Mouse (Mus musculus) liver, embryonic 16.5 days (tissue): ENCODE measurements around the gene Foxp4. TPM values are rescaled to one million over a fixed set of nuclear protein-coding genes. Genes with fewer than 3 reads are reported as not detected.

Experiments used
- ATAC-seq: fragments of 200-750 bp; cut with Nextera tagmentation; 2 replicates; pipeline ENCODE4 v1.8.0; 2017; ENCODE audit warnings: low read depth, mild to moderate bottlenecking, moderate number of reproducible peaks, moderate library complexity
- H3K27ac ChIP-seq: fragments of 300-500 bp; sonication (generic); 2 replicates; pipeline ENCODE4 v1.5.1; 2014; ENCODE audit warnings: mild to moderate bottlenecking, low read length
- H3K27me3 ChIP-seq: fragments of 300-500 bp; sonication (generic); 2 replicates; pipeline ENCODE4 v1.6.1; 2014; ENCODE audit warnings: low read depth, low read length, mixed read lengths; ENCODE audit not compliant: control insufficient read depth, insufficient read depth
- H3K36me3 ChIP-seq: fragments of 300-500 bp; sonication (generic); 2 replicates; pipeline ENCODE4 v1.6.1; 2014; ENCODE audit warnings: mild to moderate bottlenecking; ENCODE audit not compliant: control insufficient read depth, insufficient read depth
- H3K4me1 ChIP-seq: fragments of 300-500 bp; sonication (generic); 2 replicates; pipeline ENCODE4 v1.6.1; 2014; ENCODE audit warnings: low read depth, low read length, mixed read lengths; ENCODE audit not compliant: control insufficient read depth
- H3K4me2 ChIP-seq: fragments of 300-500 bp; sonication (generic); 2 replicates; pipeline ENCODE4 v1.6.1; 2014; ENCODE audit warnings: low read depth, low read length, mixed read lengths
- H3K4me3 ChIP-seq: fragments of 300-500 bp; sonication (generic); 2 replicates; pipeline ENCODE4 v1.5.1; 2014; ENCODE audit warnings: low read depth, mild to moderate bottlenecking, low read length
- H3K9ac ChIP-seq: fragments of 300-500 bp; sonication (generic); 2 replicates; pipeline ENCODE4 v1.6.1; 2014; ENCODE audit warnings: low read depth, low read length
- H3K9me3 ChIP-seq: fragments of 300-500 bp; sonication (generic); replicated peaks from 2 replicates; pipeline ENCODE4 v1.6.1; 2016; ENCODE audit warnings: low read length; ENCODE audit not compliant: control insufficient read depth
- WGBS: fragments of 180-500 bp; shearing (Covaris S2); extraction: QIAGEN DNeasy Blood & Tissue Kit; methylation state at CpG from one replicate; pipeline ENCODE4 v1.1.7; 2014; ENCODE audit not compliant: insufficient replicate concordance; 5-methylcytosine and 5-hydroxymethylcytosine counted together
- polyA plus RNA-seq: library from polyadenylated mRNA; unstranded; fragments of >200 nt; fragmentation: Nextera tagmentation; extraction: Ambion mirVana; gene quantifications from 2 replicates; pipeline ENCODE4 v1.2.1, GENCODE M21; 2015

Gene Foxp4
- polyA plus RNA-seq, 1 experiment from 2014 or later = 4.0 TPM

GRCm38 (mm10) chr17:47907366-47907920 is 17.0 kb downstream of the Foxp4 start:
- H3K4me1 ChIP-seq = peaks cover 11% of the 10 kb centered on the region
- ATAC-seq = no peak
- no peak overlapping the region for H3K4me2 ChIP-seq
- 72% methylated on average over 9 of the region's 9 CpGs for WGBS
- H3K36me3 ChIP-seq = no peaks in the 10 kb centered on the region
- H3K27me3 ChIP-seq = no peaks in the 10 kb centered on the region
- no peak overlapping the region for H3K4me3 ChIP-seq
- no peak overlapping the region for H3K9ac ChIP-seq
- no peaks in the 10 kb centered on the region for H3K9me3 ChIP-seq
- no peak overlapping the region for H3K27ac ChIP-seq

DNA sequence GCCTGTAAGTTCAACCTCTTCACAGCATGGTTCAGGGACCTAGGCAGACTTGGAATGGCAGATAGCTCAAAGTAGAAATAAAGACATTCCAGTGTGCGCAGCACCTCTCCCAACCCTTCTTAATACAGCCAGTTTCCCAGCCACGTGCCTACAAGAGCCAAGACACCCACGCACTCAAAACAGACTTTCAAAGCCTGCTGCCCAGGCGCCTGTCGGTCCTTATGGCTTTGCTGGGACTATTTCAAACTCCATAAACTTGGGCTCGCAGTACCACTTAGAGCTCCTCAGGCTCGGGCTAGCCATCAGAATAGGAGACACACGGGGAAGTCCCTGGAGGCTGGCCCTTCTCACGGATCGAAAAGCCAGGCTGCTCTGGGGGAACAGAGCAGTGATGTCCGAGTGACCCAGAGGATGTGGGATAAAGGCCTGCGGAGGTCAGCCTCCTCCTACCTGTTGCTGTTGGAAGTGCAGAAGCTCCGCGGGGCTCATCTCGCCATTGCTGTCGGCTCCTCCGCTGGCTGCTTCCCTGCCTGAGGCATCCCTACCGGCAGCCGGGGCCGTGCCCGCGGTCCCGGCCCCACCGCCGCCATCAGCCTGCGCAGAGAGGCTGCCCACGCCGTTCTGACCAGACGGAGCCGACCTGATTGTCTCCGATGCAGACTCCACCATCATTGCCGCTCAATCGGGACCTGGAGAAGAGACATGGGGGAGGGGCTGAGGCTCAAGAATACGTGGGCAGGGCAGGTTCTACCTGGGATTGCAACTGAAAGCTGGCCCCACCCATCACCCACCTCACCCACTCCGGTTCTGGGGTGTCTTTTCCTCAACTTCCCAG is 20.4 kb downstream of the Foxp4 start:
- Histone ChIP-seq H3K27me3 (no peaks in the 10 kb centered on the region), H3K4me3 (no peak overlapping the region), H3K9me3 (no peaks in the 10 kb centered on the region), H3K9ac (no peak overlapping the region), H3K36me3 (no peaks in the 10 kb centered on the region), H3K4me1 (peaks cover 6% of the 10 kb centered on the region), H3K4me2 (no peak overlapping the region), H3K27ac (no peak overlapping the region)
- no peak for ATAC-seq
- 68% methylated on average over 35 of the region's 35 CpGs for WGBS

DNA sequence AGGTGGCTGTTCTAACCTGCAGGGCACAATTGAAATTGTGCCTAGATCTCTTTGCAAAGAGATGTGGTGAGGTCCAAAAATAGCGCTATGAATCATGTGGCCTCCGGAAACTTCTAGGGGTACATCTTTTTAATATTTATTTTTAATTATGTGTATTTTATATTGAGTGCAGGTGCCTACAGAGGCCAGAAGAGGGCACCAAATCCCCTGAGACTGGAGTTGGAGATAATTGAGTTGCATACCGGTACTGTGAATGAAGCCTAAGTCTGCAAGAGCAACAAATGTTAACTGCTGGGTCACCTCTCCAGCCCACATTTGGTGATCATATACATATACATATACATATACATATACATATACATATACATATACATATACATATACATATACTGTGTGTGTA is 22.7 kb downstream of the Foxp4 start:
- no peaks in the 10 kb centered on the region for H3K9me3 ChIP-seq
- peaks cover 14% of the 10 kb centered on the region for H3K4me1 ChIP-seq
- H3K4me3 ChIP-seq = no peak overlapping the region
- H3K36me3 ChIP-seq = no peaks in the 10 kb centered on the region
- no peak for ATAC-seq
- WGBS = 54% methylated on average over 3 of the region's 3 CpGs
- no peaks in the 10 kb centered on the region for H3K27me3 ChIP-seq
- no peak overlapping the region for H3K9ac ChIP-seq
- no peak overlapping the region for H3K4me2 ChIP-seq
- H3K27ac ChIP-seq = no peak overlapping the region

DNA sequence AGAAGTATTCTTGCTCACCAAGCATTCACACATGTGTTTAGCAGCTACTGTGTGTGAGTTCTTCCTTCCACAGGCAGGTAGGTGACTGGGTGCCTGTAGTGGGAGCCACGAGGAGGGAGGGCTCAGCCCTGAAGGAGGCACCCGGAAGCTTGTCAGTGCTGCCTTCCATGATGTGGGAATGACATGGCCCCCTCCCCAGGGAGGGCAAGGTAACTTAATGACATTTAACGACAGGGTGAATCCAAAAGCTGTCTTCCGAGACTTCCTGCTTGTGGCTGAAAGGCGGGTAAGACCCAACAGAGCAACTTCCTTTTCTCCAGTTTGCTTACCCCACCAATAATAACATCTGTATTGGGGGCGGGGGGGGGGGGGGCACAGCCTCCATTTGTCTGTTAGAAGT is 23.7 kb downstream of the Foxp4 start:
- Histone ChIP-seq H3K27me3 (no peaks in the 10 kb centered on the region), H3K4me2 (no peak overlapping the region), H3K4me3 (no peak overlapping the region), H3K4me1 (peaks cover 14% of the 10 kb centered on the region), H3K9ac (no peak overlapping the region), H3K9me3 (no peaks in the 10 kb centered on the region), H3K27ac (peak overlapping the region; percentile 29; the same call in 1 of the 2 replicates), H3K36me3 (no peaks in the 10 kb centered on the region)
- 21% methylated on average over 6 of the region's 6 CpGs for WGBS
- ATAC-seq = no peak

- Histone ChIP-seq H3K9ac (no peak overlapping the region; the same call in 1 of the 2 replicates), H3K4me2 (no peak overlapping the region), H3K27ac (peak overlapping the region; percentile 24; the same call in 1 of the 2 replicates), H3K36me3 (no peaks in the 10 kb centered on the region), H3K27me3 (no peaks in the 10 kb centered on the region), H3K4me3 (no peak overlapping the region), H3K4me1 (peaks cover 14% of the 10 kb centered on the region), H3K9me3 (no peaks in the 10 kb centered on the region)
- ATAC-seq = peak; percentile 89
- WGBS = 47% methylated on average over 4 of the region's 4 CpGs
These were observed 25.3 kb downstream of the Foxp4 start for GRCm38 (mm10) chr17:47899156-47899555.

DNA sequence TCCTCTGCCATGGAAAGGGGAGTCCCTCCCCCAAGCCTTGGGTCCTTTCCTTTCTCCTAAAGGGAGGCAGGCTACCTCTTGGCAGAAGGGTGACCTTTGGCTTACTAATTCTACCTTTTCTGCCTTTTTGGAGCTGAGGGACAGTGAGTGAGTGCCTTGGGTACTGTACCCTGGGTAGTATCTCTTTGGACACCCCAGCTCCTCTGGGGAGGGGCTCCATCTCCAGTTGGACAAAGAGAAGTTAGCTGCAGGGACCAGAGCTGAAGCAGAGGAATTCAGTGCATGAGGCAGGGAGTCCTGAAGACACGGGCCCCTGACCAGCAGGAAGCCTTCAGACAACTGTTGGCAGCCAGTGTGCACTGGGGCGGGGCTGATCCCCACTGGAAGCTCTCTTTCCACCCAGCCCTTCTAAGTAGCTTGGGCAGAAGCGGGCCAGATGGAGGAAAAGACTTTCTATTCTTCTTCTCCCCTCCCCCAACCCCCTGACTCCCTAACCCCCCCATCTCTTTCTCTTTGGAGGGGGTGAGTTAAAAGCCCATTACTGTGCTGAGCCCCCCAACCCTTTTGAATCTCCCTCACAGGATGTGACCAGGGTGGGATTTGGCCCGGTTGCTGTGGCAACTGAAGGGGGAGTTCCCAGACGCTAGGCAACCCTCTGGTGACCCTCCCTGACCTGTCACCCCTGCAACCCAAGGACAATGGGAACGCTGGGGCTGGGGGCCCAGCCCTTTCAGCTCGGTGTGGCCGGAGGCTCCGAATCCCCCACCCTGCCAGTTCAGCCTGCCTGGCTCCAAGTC is 26.3 kb downstream of the Foxp4 start:
- H3K4me2 ChIP-seq = no peak overlapping the region
- no peak overlapping the region for H3K4me3 ChIP-seq
- H3K9ac ChIP-seq = no peak overlapping the region
- no peaks in the 10 kb centered on the region for H3K27me3 ChIP-seq
- peaks cover 14% of the 10 kb centered on the region for H3K4me1 ChIP-seq
- H3K36me3 ChIP-seq = no peaks in the 10 kb centered on the region
- no peaks in the 10 kb centered on the region for H3K9me3 ChIP-seq
- H3K27ac ChIP-seq = no peak overlapping the region; the same call in 1 of the 2 replicates
- ATAC-seq = no peak
- 36% methylated on average over 9 of the region's 9 CpGs for WGBS

- Histone ChIP-seq H3K36me3 (no peaks in the 10 kb centered on the region), H3K27me3 (no peaks in the 10 kb centered on the region), H3K4me1 (peaks cover 14% of the 10 kb centered on the region), H3K4me2 (no peak overlapping the region), H3K9me3 (no peaks in the 10 kb centered on the region), H3K9ac (no peak overlapping the region), H3K4me3 (no peak overlapping the region), H3K27ac (peak overlapping the region; percentile 29; the same call in 1 of the 2 replicates)
- ATAC-seq = peak; percentile 72
- WGBS = 57% methylated on average over 7 of the region's 7 CpGs
These were observed 34.7 kb downstream of the Foxp4 start for GRCm38 (mm10) chr17:47889727-47890126.

DNA sequence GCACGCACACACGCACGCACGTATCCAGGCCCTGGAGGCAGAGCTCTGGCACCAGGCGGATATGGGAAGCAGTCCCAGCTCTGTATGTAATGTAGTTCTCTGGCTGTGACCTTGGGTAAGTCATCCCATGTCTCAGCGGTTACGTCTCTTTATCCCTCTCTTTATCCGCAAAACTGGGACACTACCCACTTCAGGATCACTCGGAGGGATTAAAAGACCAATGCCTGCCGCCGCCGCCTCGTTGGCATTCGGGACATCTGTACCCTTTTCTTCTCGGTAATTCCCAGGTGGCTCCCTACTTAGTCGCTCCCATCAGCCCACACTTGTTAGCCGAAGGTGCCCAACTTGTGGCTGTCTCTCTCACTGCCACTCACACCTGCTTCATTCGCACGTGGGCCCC is 35.2 kb downstream of the Foxp4 start:
- Histone ChIP-seq H3K4me3 (no peak overlapping the region), H3K27me3 (no peaks in the 10 kb centered on the region), H3K4me1 (peaks cover 14% of the 10 kb centered on the region), H3K9ac (no peak overlapping the region), H3K4me2 (no peak overlapping the region), H3K27ac (no peak overlapping the region; the same call in 1 of the 2 replicates), H3K36me3 (no peaks in the 10 kb centered on the region), H3K9me3 (no peaks in the 10 kb centered on the region)
- WGBS = 72% methylated on average over 19 of the region's 19 CpGs
- no peak for ATAC-seq
